Mouse (Mus musculus) embryonic facial prominence, embryonic 10.5 days (tissue): ENCODE data around the gene Ttbk1. TPM values are rescaled to one million over a fixed set of nuclear protein-coding genes. Genes with fewer than 3 reads are reported as not detected.

ENCODE experiments used
- DNase-seq: peaks from one replicate; pipeline ENCODE4 v3.0.0-alpha.2; 2017; ENCODE audit warnings: low spot score
- H3K27ac ChIP-seq: fragments of 300-500 bp; sonication (generic); replicated peaks from 2 replicates; pipeline ENCODE4 v1.5.1; 2016; ENCODE audit warnings: mild to moderate bottlenecking
- H3K27me3 ChIP-seq: fragments of 300-500 bp; sonication (generic); replicated peaks from 2 replicates; pipeline ENCODE4 v1.6.1; 2016; ENCODE audit warnings: low read depth, mild to moderate bottlenecking; ENCODE audit not compliant: poor library complexity, severe bottlenecking
- H3K36me3 ChIP-seq: fragments of 300-500 bp; sonication (generic); replicated peaks from 2 replicates; pipeline ENCODE4 v1.6.1; 2016; ENCODE audit warnings: mild to moderate bottlenecking, moderate library complexity
- H3K4me1 ChIP-seq: fragments of 300-500 bp; sonication (generic); 2 replicates; pipeline ENCODE4 v1.6.1; 2016
- H3K4me3 ChIP-seq: fragments of 300-500 bp; sonication (generic); 2 replicates; pipeline ENCODE4 v1.5.1; 2016; ENCODE audit warnings: mild to moderate bottlenecking, moderate library complexity
- H3K9me3 ChIP-seq: fragments of 300-500 bp; sonication (generic); 2 replicates; pipeline ENCODE4 v1.6.1; 2016; ENCODE audit warnings: mild to moderate bottlenecking
- WGBS: fragments of 180-500 bp; shearing (Covaris S2); methylation state at CpG from one replicate; pipeline ENCODE4 v1.1.7; 2016; 5-methylcytosine and 5-hydroxymethylcytosine counted together
- polyA plus RNA-seq: library from polyadenylated mRNA; unstranded; fragments of >200 nt; fragmentation: Nextera tagmentation; extraction: Ambion mirVana; gene quantifications from 2 replicates; pipeline ENCODE4 v1.2.1, GENCODE M21; 2016

Gene Ttbk1
- polyA plus RNA-seq, 1 experiment from 2014 or later: 0.80 TPM

- peaks cover 77% of the 10 kb centered on the region for H3K27me3 ChIP-seq
- H3K36me3 ChIP-seq: no peaks in the 10 kb centered on the region
- 12% methylated on average over 8 of the region's 8 CpGs for WGBS
- DNase-seq: no peak
- H3K4me3 ChIP-seq: peak overlapping the region; percentile 53
- peaks cover 28% of the 10 kb centered on the region for H3K4me1 ChIP-seq
- H3K27ac ChIP-seq: no peak overlapping the region
- H3K9me3 ChIP-seq: no peaks in the 10 kb centered on the region
Observed at GRCm38 (mm10) chr17:46461347-46461746, 26.1 kb downstream of the Ttbk1 start.

GRCm38 (mm10) chr17:46460673-46461072 is 26.8 kb downstream of the Ttbk1 start:
- WGBS: under 1% methylated on average over 32 of the region's 32 CpGs
- DNase-seq: peak; percentile 45
- no peaks in the 10 kb centered on the region for H3K36me3 ChIP-seq
- peaks cover 80% of the 10 kb centered on the region for H3K27me3 ChIP-seq
- H3K4me3 ChIP-seq: peak overlapping the region; percentile 53
- no peak overlapping the region for H3K27ac ChIP-seq
- H3K4me1 ChIP-seq: peaks cover 34% of the 10 kb centered on the region
- no peaks in the 10 kb centered on the region for H3K9me3 ChIP-seq

GRCm38 (mm10) chr17:46458439-46458838 is 29.0 kb downstream of the Ttbk1 start:
- H3K9me3 ChIP-seq: no peaks in the 10 kb centered on the region
- H3K27me3 ChIP-seq: peaks cover 98% of the 10 kb centered on the region
- H3K4me3 ChIP-seq: no peak overlapping the region
- DNase-seq: no peak
- peaks cover 57% of the 10 kb centered on the region for H3K4me1 ChIP-seq
- no peak overlapping the region for H3K27ac ChIP-seq
- 25% methylated on average over 3 of the region's 3 CpGs for WGBS
- H3K36me3 ChIP-seq: no peaks in the 10 kb centered on the region

- WGBS: 17% methylated on average over 10 of the region's 10 CpGs
- Histone ChIP-seq H3K27ac (no peak overlapping the region), H3K4me1 (peaks cover 63% of the 10 kb centered on the region), H3K9me3 (no peaks in the 10 kb centered on the region), H3K4me3 (no peak overlapping the region), H3K27me3 (peaks cover 98% of the 10 kb centered on the region), H3K36me3 (no peaks in the 10 kb centered on the region)
- peak; percentile 48 for DNase-seq
Observed at GRCm38 (mm10) chr17:46457791-46458190, 29.7 kb downstream of the Ttbk1 start.

GRCm38 (mm10) chr17:46455110-46455691 is 32.3 kb downstream of the Ttbk1 start:
- Histone ChIP-seq H3K36me3 (no peaks in the 10 kb centered on the region), H3K4me1 (peaks cover 54% of the 10 kb centered on the region), H3K27me3 (peaks cover 94% of the 10 kb centered on the region), H3K9me3 (no peaks in the 10 kb centered on the region), H3K27ac (peak overlapping the region; percentile 62; the same call in 1 of the 2 replicates), H3K4me3 (peak overlapping the region; percentile 61)
- 1% methylated on average over 33 of the region's 33 CpGs for WGBS
- DNase-seq: peak; percentile 66

GRCm38 (mm10) chr17:46454539-46454938 is 32.9 kb downstream of the Ttbk1 start:
- Histone ChIP-seq H3K27ac (peak overlapping the region; percentile 62; the same call in 1 of the 2 replicates), H3K4me1 (peaks cover 52% of the 10 kb centered on the region), H3K36me3 (no peaks in the 10 kb centered on the region), H3K9me3 (no peaks in the 10 kb centered on the region), H3K27me3 (peaks cover 87% of the 10 kb centered on the region), H3K4me3 (peak overlapping the region; percentile 61)
- WGBS: 3% methylated on average over 9 of the region's 9 CpGs
- DNase-seq: peak; percentile 37

GRCm38 (mm10) chr17:46453970-46454411 is 33.5 kb downstream of the Ttbk1 start:
- WGBS: 2% methylated on average over 26 of the region's 26 CpGs

GRCm38 (mm10) chr17:46453302-46453948 is 34.0 kb downstream of the Ttbk1 start:
- H3K9me3 ChIP-seq: no peaks in the 10 kb centered on the region
- H3K27me3 ChIP-seq: peaks cover 76% of the 10 kb centered on the region
- H3K4me3 ChIP-seq: peak overlapping the region; percentile 61
- 5% methylated on average over 13 of the region's 13 CpGs for WGBS
- H3K27ac ChIP-seq: 0 out of 2 replicates have a peak overlapping the region, but pooled peaks have one; percentile 35
- H3K4me1 ChIP-seq: peaks cover 47% of the 10 kb centered on the region
- H3K36me3 ChIP-seq: no peaks in the 10 kb centered on the region
- DNase-seq: no peak

More at GRCm38 (mm10) chr17:46453970-46454411, 33.5 kb downstream of the Ttbk1 start:
- Histone ChIP-seq H3K4me1 (peaks cover 52% of the 10 kb centered on the region), H3K36me3 (no peaks in the 10 kb centered on the region), H3K27ac (peak overlapping the region; percentile 35; the same call in 1 of the 2 replicates), H3K4me3 (peak overlapping the region; percentile 61), H3K27me3 (peaks cover 82% of the 10 kb centered on the region), H3K9me3 (no peaks in the 10 kb centered on the region)
- peak; percentile 37 for DNase-seq

GRCm38 (mm10) chr17:46452683-46453082 is 34.8 kb downstream of the Ttbk1 start:
- Histone ChIP-seq H3K27me3 (peaks cover 76% of the 10 kb centered on the region), H3K27ac (no peak overlapping the region), H3K9me3 (no peaks in the 10 kb centered on the region), H3K4me3 (no peak overlapping the region), H3K36me3 (no peaks in the 10 kb centered on the region), H3K4me1 (peaks cover 45% of the 10 kb centered on the region)
- 26% methylated on average over 5 of the region's 5 CpGs for WGBS
- no peak for DNase-seq

- Histone ChIP-seq H3K27me3 (peaks cover 77% of the 10 kb centered on the region), H3K9me3 (no peaks in the 10 kb centered on the region), H3K4me1 (peaks cover 45% of the 10 kb centered on the region), H3K36me3 (no peaks in the 10 kb centered on the region), H3K4me3 (no peak overlapping the region), H3K27ac (no peak overlapping the region)
- WGBS: 85% methylated on average over 16 of the region's 16 CpGs
- no peak for DNase-seq
Observed at GRCm38 (mm10) chr17:46446264-46446663, 41.2 kb downstream of the Ttbk1 start.

- peaks cover 78% of the 10 kb centered on the region for H3K27me3 ChIP-seq
- H3K9me3 ChIP-seq: no peaks in the 10 kb centered on the region
- H3K4me1 ChIP-seq: peaks cover 45% of the 10 kb centered on the region
- 1% methylated on average over 50 of the region's 50 CpGs for WGBS
- peak overlapping the region; percentile 81 for H3K27ac ChIP-seq
- H3K4me3 ChIP-seq: peak overlapping the region; percentile 62
- peak; percentile 49 for DNase-seq
- H3K36me3 ChIP-seq: no peaks in the 10 kb centered on the region
Observed at GRCm38 (mm10) chr17:46444839-46445579, 42.5 kb downstream of the Ttbk1 start.

GRCm38 (mm10) chr17:46439176-46439575 is 48.3 kb downstream of the Ttbk1 start:
- 93% methylated on average over 10 of the region's 10 CpGs for WGBS
- Histone ChIP-seq H3K27me3 (peaks cover 79% of the 10 kb centered on the region), H3K36me3 (no peaks in the 10 kb centered on the region), H3K9me3 (no peaks in the 10 kb centered on the region), H3K27ac (no peak overlapping the region), H3K4me3 (no peak overlapping the region), H3K4me1 (peaks cover 32% of the 10 kb centered on the region)
- no peak for DNase-seq
